Mouse (Mus musculus) limb, embryonic 11.5 days (tissue): ENCODE results near the gene Dtx4. TPM values are rescaled to one million over a fixed set of nuclear protein-coding genes. Genes with fewer than 3 reads are reported as not detected.

Source experiments
- ATAC-seq: fragments of 200-750 bp; cut with Nextera tagmentation; 2 replicates; pipeline ENCODE4 v1.8.0; 2017; ENCODE audit warnings: low read depth; ENCODE audit not compliant: insufficient number of reproducible peaks, low FRiP score, low TSS enrichment
- DNase-seq: peaks from one replicate; pipeline ENCODE4 v3.0.0-alpha.2; 2015; ENCODE audit warnings: low spot score
- H3K27ac ChIP-seq: fragments of 300-500 bp; sonication (generic); replicated peaks from 2 replicates; pipeline ENCODE4 v1.5.1; 2014; ENCODE audit warnings: low read depth, mild to moderate bottlenecking, low read length
- H3K27me3 ChIP-seq: fragments of 300-500 bp; sonication (generic); 2 replicates; pipeline ENCODE4 v1.6.1; 2014; ENCODE audit warnings: mild to moderate bottlenecking, low read length, mixed read lengths; ENCODE audit not compliant: control insufficient read depth, insufficient read depth
- H3K36me3 ChIP-seq: fragments of 300-500 bp; sonication (generic); 2 replicates; pipeline ENCODE4 v1.6.1; 2014; ENCODE audit warnings: mild to moderate bottlenecking, low read length, moderate library complexity, mixed read lengths; ENCODE audit not compliant: control insufficient read depth, insufficient read depth
- H3K4me1 ChIP-seq: fragments of 300-500 bp; sonication (generic); 2 replicates; pipeline ENCODE4 v1.6.1; 2014; ENCODE audit warnings: low read length, mixed read lengths; ENCODE audit not compliant: control insufficient read depth, insufficient read depth
- H3K4me2 ChIP-seq: fragments of 300-500 bp; sonication (generic); 2 replicates; pipeline ENCODE4 v1.6.1; 2014; ENCODE audit warnings: low read depth, mild to moderate bottlenecking, moderate library complexity; ENCODE audit not compliant: severe bottlenecking
- H3K4me3 ChIP-seq: fragments of 300-500 bp; sonication (generic); 2 replicates; pipeline ENCODE4 v1.5.1; 2014; ENCODE audit warnings: low read depth, low read length
- H3K9ac ChIP-seq: fragments of 300-500 bp; sonication (generic); 2 replicates; pipeline ENCODE4 v1.6.1; 2014; ENCODE audit warnings: mild to moderate bottlenecking, low read length
- H3K9me3 ChIP-seq: fragments of 300-500 bp; sonication (generic); 2 replicates; pipeline ENCODE4 v1.6.1; 2016; ENCODE audit warnings: low read length; ENCODE audit not compliant: control insufficient read depth
- whole genome bisulfite sequencing: fragments of 180-500 bp; shearing (Covaris S2); extraction: QIAGEN DNeasy Blood & Tissue Kit; methylation state at CpG from one replicate; pipeline ENCODE4 v1.1.7; 2014; 5-methylcytosine and 5-hydroxymethylcytosine counted together
- polyA plus RNA-seq: library from polyadenylated mRNA; unstranded; fragments of >200 nt; fragmentation: Nextera tagmentation; extraction: Ambion mirVana; gene quantifications from 2 replicates; pipeline ENCODE4 v1.2.1, GENCODE M21; 2014

The Dtx4 gene
- polyA plus RNA-seq, 1 experiment from 2014 or later, result 2.5 TPM

GRCm38 (mm10) chr19:12433033-12433432 is 68.2 kb downstream of the Dtx4 start:
- Histone ChIP-seq H3K36me3 (no peaks in the 10 kb centered on the region), H3K9ac (no peak overlapping the region), H3K4me1 (no peaks in the 10 kb centered on the region), H3K27me3 (no peaks in the 10 kb centered on the region), H3K4me3 (no peak overlapping the region), H3K4me2 (no peak overlapping the region), H3K9me3 (no peaks in the 10 kb centered on the region), H3K27ac (no peak overlapping the region)
- no peak for ATAC-seq
- peak; percentile 30 for DNase-seq
- WGBS, result 17% methylated on average over 2 of the region's 2 CpGs

GRCm38 (mm10) chr19:12427605-12428004 is 73.6 kb downstream of the Dtx4 start, which contains the start of gene Pfpl:
Gene Pfpl, plus strand, starts transcription at chr19:12427905.
- Histone ChIP-seq H3K27ac (no peak within 1 kb of the TSS), H3K9me3 (no peaks in the 10 kb centered on the region), H3K9ac (no peak within 1 kb of the TSS), H3K27me3 (no peaks in the 10 kb centered on the region), H3K4me1 (no peaks in the 10 kb centered on the region), H3K4me3 (no peak within 1 kb of the TSS), H3K4me2 (no peak within 1 kb of the TSS), H3K36me3 (no peaks in the 10 kb centered on the region)
- 92% methylated on average over 6 of the region's 6 CpGs for WGBS
- DNase-seq (no peak), ATAC-seq (no peak)

- no peak overlapping the region for H3K9ac ChIP-seq
- H3K4me1 ChIP-seq, result no peaks in the 10 kb centered on the region
- no peak overlapping the region for H3K4me3 ChIP-seq
- no peaks in the 10 kb centered on the region for H3K36me3 ChIP-seq
- H3K9me3 ChIP-seq, result no peaks in the 10 kb centered on the region
- no peaks in the 10 kb centered on the region for H3K27me3 ChIP-seq
- no peak overlapping the region for H3K4me2 ChIP-seq
- 86% methylated on average over 5 of the region's 5 CpGs for WGBS
- no peak overlapping the region for H3K27ac ChIP-seq
- DNase-seq (no peak), ATAC-seq (no peak)
Observed at GRCm38 (mm10) chr19:12427101-12427500, 74.2 kb downstream of the Dtx4 start.

GRCm38 (mm10) chr19:12421680-12422079 is 79.6 kb downstream of the Dtx4 start:
- H3K9ac ChIP-seq, result no peak overlapping the region
- H3K36me3 ChIP-seq, result no peaks in the 10 kb centered on the region
- no peak overlapping the region for H3K27ac ChIP-seq
- no peaks in the 10 kb centered on the region for H3K4me1 ChIP-seq
- 83% methylated on average over 1 of the region's 1 CpGs for WGBS
- no peak for ATAC-seq
- no peaks in the 10 kb centered on the region for H3K27me3 ChIP-seq
- H3K9me3 ChIP-seq, result no peaks in the 10 kb centered on the region
- DNase-seq, result no peak
- H3K4me3 ChIP-seq, result no peak overlapping the region
- H3K4me2 ChIP-seq, result no peak overlapping the region

GRCm38 (mm10) chr19:12420555-12420954 is 80.7 kb downstream of the Dtx4 start:
- WGBS, result 80% methylated on average over 6 of the region's 6 CpGs

GRCm38 (mm10) chr19:12418312-12418711 is 82.9 kb downstream of the Dtx4 start:
- Histone ChIP-seq H3K27ac (no peak overlapping the region), H3K27me3 (no peaks in the 10 kb centered on the region), H3K4me2 (no peak overlapping the region), H3K36me3 (no peaks in the 10 kb centered on the region), H3K4me1 (no peaks in the 10 kb centered on the region), H3K9ac (no peak overlapping the region), H3K9me3 (no peaks in the 10 kb centered on the region), H3K4me3 (no peak overlapping the region)
- ATAC-seq (no peak), DNase-seq (no peak)
- 89% methylated on average over 3 of the region's 3 CpGs for WGBS

More at GRCm38 (mm10) chr19:12420555-12420954, 80.7 kb downstream of the Dtx4 start:
- H3K36me3 ChIP-seq, result no peaks in the 10 kb centered on the region
- H3K9ac ChIP-seq, result no peak overlapping the region
- H3K4me2 ChIP-seq, result no peak overlapping the region
- DNase-seq (no peak), ATAC-seq (no peak)
- H3K9me3 ChIP-seq, result no peaks in the 10 kb centered on the region
- no peak overlapping the region for H3K4me3 ChIP-seq
- no peak overlapping the region for H3K27ac ChIP-seq
- H3K27me3 ChIP-seq, result no peaks in the 10 kb centered on the region
- H3K4me1 ChIP-seq, result no peaks in the 10 kb centered on the region

- Histone ChIP-seq H3K27me3 (no peaks in the 10 kb centered on the region), H3K9ac (no peak within 1 kb of the TSS), H3K4me3 (no peak within 1 kb of the TSS), H3K9me3 (no peaks in the 10 kb centered on the region), H3K4me1 (no peaks in the 10 kb centered on the region), H3K4me2 (no peak within 1 kb of the TSS), H3K27ac (no peak within 1 kb of the TSS), H3K36me3 (no peaks in the 10 kb centered on the region)
- no peak for DNase-seq
- ATAC-seq, result no peak
Observed at GRCm38 (mm10) chr19:12417361-12417760, 83.9 kb downstream of the Dtx4 start, which contains the start of gene Olfr1441. Gene Olfr1441, plus strand, starts transcription at chr19:12417433.

Other genes with a start within 250 kb of the Dtx4 start
- gene Olfr235, start 240.4 kb downstream of the Dtx4 start, polyA plus RNA-seq, result not detected in 2 replicates
- gene Olfr1434, start 221.6 kb downstream of the Dtx4 start, polyA plus RNA-seq, result not detected in 2 replicates
- gene Olfr1436, start 202.3 kb downstream of the Dtx4 start, polyA plus RNA-seq, result not detected in 2 replicates
- not detected in 2 replicates for gene Olfr1437, start 176.4 kb downstream of the Dtx4 start, polyA plus RNA-seq
- gene Olfr1438-ps1, start 165.5 kb downstream of the Dtx4 start, polyA plus RNA-seq, result not detected in 2 replicates
- not detected in 2 replicates for gene Olfr1440, start 114.2 kb downstream of the Dtx4 start, polyA plus RNA-seq
- gene Olfr1441, start 84.0 kb downstream of the Dtx4 start, polyA plus RNA-seq, result not detected in 2 replicates
- not detected in 2 replicates for gene Pfpl, start 73.5 kb downstream of the Dtx4 start, polyA plus RNA-seq
- 0.10 and 0.17 TPM in 2 replicates for gene Mpeg1, start 40.7 kb downstream of the Dtx4 start, polyA plus RNA-seq
- 24.9 and 26.5 TPM in 2 replicates for gene Fam111a, start 44.3 kb upstream of the Dtx4 start, polyA plus RNA-seq
- not detected in 2 replicates for gene Gm4952, start 98.5 kb upstream of the Dtx4 start, polyA plus RNA-seq
- gene Glyat, start 131.9 kb upstream of the Dtx4 start, polyA plus RNA-seq, result not detected in 2 replicates
- not detected in 2 replicates for gene Olfr1442, start 169.0 kb upstream of the Dtx4 start, polyA plus RNA-seq
- not detected in 2 replicates for gene Olfr1443, start 176.7 kb upstream of the Dtx4 start, polyA plus RNA-seq
- not detected in 2 replicates for gene Keg1, start 194.3 kb upstream of the Dtx4 start, polyA plus RNA-seq